Mouse (Mus musculus) MEL-GATA-1-ER (cell line): ENCODE results near the gene Grxcr1.

ENCODE experiments used
- DNase-seq: peaks from one replicate; pipeline ENCODE4 v3.0.0-alpha.2; 2012; ENCODE audit warnings: low read depth; ENCODE audit errors: extremely low read depth

The Grxcr1 gene

DNA sequence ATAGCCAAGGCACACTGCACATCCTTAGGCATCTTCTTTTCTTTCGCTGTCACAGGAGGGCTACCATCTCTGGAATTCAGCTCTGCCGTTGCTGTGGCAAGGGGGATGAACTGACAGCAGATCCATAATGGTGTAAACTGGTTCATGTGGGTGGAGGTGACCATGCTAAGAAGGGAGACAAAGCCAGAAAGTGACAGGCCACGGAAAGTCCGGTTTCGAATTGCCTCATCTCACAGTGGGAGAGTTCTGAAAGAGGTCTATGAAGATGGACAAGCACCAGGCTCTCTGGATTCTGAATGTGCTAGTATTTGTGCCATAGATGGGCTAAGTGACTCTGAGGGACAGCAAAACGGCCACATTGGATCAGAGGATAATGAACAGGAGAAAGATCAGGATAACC lies at the start of gene Grxcr1:
Gene Grxcr1, plus strand, starts transcription at position 92 of the 400 bp plus-strand sequence.
- DNase-seq, result no peak

DNA sequence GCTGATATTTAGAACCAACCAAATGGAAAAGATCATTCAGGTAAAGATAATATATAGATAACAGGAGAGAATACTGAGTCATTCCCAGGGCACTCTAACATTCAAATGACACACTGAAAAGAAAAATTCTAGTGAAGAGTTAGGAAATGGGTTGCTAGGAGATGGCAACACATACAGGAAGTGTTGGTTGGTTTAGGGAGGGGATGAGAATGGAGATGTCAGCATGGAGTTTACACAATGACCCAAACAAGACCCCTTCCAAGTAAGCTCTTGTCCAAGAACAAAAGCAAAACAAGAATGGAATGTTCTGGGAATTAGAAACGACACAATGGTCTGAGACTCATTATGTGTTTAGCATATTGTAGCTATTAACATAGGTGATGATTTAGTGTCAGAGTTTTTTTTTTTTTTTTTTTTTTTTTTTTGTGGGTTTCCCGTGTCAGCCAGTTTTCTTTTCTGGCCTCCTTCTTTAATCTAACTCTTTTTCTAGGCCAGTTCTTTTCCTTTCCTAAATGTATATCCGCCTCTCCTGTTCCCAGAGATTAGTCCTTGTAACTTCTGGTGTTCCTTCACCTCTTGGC lies 49.6 kb upstream of the Grxcr1 start:
- DNase-seq, result no peak

DNA sequence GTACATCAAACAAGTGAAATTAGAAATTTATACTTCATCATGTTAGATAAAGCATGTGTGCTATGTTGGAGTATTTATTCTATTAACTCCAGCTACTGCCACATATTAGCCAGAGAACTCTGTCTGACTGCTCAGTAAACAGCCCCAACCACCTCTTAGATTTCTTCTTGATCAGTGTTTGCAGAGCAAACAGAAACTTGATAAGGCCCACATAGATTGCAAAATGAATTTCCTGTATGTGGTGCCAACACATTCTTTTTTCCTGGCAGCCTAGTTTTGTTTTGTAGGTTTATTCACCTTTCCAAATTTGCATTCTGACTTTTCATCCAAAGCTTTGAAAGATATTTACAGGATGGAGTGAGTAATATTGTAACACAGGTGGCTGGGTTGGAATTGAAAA lies 41.2 kb upstream of the Grxcr1 start:
- no peak for DNase-seq

DNA sequence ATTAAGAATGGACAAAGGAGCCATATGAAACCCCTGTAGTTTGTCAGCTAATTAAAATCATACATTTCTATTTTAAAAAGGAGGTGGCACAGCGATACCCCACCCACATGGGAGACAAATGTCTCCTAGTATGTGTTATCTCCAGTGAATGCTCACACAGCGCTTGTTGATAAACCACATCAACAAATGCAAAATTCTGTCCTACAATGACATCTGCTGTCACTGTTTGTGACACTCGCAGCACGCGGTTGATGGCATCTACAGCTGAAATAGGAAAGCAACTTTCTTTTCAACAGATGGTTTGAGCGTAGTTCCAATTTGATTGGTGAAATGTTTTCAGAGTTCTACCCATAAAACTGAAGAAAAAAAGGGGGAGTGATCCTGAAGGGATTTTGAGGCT lies 29.0 kb upstream of the Grxcr1 start:
- DNase-seq, result no peak

DNA sequence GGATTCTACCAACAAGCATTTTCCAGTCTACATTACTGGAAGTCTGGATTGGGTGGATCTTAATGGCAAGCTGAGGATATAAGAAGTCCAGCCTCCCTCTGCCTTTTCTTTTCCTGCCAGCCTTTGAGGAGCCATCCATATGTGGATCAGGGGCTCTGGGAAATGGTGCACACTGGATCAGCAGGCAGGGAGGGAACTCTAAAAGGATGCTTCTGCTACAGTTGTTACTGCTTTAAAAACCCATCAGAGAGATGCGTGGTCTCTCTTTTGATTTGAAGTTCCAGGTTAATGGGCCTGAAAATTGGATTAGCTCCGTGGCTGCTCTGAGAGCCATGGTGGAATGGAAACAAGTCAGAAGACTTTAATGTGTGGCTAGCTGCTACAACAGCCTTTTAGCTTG lies 27.7 kb upstream of the Grxcr1 start:
- no peak for DNase-seq

DNA sequence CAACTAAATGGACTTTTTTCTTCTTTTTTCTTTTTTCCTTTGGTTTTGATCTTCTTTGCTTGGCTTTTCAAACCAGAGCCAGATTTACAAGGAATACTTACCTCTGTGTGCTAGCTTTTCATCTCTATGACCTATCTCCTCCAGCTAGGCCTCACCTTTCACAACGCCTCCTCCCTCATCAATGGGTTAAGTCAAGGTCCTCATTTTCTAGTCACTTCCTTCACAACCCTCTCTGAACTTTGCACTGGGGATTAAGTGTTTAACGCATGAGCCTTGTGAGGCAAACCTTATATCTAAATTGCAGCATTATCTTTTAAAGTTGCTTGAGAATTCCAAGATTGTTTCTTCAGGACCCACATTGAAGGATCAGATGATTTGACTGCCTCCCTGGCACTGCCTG lies 27.2 kb upstream of the Grxcr1 start:
- no peak for DNase-seq

DNA sequence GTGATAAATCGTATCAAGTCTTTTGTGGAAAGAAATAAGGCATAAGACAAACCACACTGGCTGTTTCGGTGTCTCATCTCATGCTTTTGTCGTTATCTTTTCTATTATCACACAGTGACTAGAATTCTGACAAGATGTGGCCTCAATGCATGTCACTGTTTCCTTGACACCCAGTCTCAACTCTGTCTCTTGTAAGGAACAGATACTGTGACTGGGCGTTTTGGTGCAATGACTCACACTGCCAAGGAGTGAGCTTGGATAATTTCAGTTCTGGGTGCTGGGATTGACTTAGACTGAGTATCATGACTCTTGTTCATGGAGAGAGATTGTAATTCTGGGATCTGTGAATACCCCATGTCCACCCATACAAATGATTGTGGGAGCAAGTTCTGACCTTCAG lies 24.6 kb upstream of the Grxcr1 start:
- DNase-seq, result no peak

DNA sequence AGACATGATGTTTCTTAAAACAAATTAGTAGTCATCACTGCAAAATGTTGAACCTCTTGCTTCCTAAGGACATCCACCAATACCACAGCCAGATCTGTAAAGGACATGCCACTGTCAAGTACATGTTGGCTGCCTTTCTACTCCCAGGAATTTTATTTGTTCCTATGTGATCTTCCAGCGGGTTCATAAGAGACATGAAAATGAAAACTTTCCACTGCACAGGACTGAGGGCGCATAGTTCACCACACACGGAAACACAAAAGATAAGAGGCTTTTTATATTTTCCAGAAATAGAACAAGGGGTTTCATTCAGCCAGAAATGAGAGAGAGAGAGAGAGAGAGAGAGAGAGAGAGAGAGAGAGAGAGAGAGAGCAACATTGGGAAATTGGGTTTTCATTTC lies 20.1 kb upstream of the Grxcr1 start:
- no peak for DNase-seq

DNA sequence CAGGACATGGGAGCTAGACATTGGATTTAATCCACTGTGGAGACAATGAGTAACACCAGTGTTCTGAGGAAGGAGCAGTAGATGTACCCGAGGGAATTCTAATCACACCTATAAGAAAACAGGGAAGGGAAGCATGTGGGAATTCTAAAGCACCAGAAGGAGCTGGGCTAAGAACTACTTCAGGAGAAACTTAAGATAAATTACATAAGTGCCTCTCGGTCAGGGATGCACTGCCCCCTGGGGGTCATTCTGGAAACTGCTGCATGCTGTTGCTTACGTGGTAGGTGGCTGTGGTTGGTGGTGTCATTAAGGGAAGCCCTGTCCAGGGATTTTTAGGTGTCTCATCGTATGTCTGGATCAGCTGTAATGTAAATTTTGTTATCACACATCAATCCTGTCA lies 19.0 kb upstream of the Grxcr1 start:
- DNase-seq, result peak; percentile 44

DNA sequence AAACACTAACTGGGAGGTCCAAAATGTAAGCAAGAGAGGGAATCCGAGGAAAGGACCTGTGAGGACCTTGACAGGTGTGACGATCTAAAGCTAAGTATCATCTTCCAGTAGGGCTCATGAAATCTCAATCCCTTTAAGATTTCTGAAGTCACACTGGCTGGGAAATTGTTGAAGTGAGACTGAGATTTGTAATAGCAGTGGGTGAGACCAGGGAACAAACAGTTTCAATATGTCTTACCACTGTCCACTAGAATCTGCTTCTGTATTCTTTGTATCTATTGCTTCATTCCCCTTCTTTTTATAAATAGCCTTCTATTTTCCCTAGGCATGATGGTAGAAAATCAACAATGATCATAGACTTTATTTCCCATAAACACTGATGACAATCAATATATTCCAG lies 10.8 kb upstream of the Grxcr1 start:
- no peak for DNase-seq

DNA sequence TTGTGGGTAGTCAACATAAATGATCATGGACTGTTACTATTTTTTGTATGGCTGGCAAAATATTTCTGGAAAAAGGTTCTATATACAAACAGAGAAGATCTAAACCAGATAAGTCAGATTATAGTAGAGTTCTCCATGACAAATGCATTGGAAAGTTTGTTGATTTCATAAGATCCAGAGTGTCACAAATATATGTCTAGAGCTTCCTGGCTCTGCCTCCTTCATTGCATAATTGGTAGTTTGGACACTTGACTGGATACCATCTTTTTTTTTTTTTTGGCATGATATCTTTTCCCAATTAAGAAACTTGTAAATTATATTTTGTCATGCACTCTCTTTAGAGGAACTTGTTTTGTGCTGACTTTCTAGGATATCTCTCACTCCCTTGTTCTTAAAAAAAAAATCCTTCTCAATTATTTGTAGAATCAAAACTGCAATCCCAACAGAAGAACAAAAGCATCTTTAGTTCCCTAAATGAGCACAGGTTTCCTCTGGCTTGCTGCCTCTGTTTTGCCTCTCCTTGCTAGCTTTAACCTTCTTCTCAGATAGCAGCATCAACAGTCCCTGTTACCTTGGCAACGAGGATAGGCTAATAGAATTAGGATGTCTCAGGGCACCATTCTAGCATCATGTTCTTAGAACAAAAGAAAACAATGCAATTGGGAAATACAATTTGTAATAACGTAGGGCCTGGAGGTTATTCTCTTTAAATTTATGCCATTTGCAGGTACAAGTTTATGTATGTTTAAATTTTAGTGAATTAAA lies 4.8 kb upstream of the Grxcr1 start:
- no peak for DNase-seq

DNA sequence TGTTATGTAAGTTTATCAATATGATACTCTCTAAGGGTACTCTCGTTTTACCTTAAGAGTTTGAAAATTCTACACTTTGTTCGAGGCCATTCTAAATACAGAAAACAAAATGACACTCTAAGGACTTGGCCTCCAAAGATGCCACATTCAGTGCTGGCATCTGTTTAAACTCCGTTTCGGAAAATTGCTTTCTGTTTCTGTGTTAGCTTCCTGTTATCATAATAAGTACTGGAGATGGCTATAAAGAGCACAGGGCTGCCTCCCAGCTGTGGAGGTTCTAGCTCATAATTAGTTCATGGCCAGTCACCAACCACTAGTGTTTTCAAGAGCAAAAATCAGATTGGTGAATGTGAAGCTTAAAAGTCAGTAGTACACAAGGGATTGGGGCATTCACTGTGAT lies 4.2 kb upstream of the Grxcr1 start:
- DNase-seq, result no peak

DNA sequence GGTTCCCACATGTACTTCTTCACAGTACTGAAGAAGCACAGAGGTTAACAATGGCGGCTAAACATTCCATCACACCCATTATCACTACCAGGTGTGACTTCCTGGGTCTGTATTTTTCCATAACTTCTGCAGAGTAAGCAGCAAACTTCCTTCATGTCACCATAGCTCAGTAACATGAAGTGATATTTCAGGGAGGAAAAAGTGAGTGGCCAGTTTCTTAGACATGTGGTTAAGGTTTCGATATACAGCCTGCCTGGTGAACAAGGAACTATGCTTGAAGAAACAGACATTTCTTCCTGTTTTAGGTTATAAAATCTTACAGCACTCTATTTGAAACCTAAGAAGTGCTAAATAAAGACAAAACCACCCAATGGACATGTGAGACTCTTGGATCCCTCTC lies 1.7 kb downstream of the Grxcr1 start:
- no peak for DNase-seq

DNA sequence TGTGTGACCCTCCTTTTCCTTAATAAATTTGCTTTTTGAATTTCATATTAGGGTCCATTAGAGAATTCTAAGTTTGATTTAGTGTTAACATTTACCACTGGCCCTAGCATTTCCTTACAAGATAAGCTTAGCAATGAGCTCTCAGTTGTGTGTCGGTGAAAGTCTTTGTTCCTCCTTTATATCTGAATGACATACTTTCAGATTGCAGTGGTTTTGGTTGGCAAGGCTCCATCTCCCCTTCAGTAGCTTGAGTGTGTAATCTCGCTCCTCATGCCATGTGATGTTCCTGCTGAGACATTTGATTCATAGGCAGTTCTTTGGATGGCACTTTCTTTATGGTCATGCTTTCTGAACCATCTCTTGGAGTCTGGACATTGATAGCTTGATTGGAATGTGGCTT lies 7.4 kb downstream of the Grxcr1 start:
- DNase-seq, result peak; percentile 69

DNA sequence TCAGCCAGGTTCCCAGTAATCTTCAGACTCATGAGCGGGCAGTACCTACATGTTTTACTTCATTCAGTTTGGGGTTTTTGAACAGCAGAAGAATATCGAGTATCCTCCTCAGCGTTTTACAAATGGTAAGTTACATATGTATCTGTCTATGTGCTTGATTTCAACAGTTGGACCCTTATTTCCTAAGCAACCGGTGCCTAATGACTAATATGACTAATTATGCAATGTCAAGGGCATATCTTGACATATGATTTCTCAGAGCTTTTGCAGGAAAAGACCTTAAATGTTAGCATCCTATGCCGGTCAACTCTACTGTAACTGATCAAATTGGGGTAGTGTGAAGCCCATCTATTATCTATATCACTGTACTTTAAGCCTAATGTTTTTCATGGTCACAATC lies 11.7 kb downstream of the Grxcr1 start:
- DNase-seq, result no peak

DNA sequence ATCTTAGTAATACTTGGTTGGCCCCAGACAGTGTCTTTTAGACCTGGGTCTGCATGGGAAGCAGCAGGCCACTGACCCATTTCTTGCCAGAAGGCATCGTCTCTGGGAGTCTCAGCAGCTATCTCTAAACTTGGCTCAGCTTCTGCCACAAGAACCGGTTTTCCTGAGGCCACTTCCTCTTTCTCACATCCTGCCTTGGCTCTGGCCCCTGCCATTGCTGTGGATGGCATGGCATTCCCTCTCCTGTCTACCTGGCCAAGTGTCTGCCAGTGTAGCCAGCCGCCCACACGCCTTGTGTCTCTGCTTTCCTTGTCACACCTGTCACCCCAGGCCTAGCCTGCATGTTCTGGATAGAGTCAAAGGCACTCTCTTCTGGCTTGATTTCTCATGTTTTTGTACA lies 17.1 kb downstream of the Grxcr1 start:
- DNase-seq, result peak; percentile 56

DNA sequence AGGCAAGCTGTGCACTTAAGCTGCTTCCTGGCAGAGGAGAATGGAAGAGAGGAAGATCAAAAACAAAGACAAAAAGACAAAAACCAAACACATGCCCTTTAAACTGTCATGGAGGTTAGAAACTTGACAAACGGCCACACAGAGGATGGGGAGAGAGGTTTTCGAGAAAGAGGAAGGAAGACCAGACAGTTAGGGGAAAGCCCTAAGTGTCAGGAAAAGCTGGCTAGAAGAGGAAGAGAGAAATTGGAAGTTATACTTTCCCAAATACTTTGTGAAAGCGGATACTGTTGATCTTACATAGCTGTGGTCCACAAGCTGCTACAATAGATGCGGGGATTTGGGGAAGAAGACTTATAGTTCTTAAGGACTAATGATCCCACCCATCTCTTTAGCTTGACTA lies 17.9 kb downstream of the Grxcr1 start:
- no peak for DNase-seq

DNA sequence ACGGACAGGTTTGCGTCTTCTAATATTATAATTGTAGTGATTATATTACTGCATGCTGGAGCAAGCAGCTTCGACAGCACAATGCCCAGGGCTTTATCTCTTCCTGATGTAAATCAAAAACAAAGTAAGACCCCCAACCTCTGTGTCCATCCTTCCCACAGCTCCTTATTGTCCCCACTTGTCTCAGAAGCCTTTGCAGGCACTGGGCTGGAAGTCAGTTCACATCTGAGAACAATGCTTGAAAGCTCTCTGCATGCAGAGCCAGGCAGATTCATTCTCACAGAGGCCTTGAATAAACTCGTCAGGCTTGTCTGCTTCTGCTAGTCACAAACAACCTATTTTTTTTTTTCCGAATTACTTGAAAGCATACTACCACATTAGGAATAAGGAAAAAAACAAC lies 19.5 kb downstream of the Grxcr1 start:
- no peak for DNase-seq

DNA sequence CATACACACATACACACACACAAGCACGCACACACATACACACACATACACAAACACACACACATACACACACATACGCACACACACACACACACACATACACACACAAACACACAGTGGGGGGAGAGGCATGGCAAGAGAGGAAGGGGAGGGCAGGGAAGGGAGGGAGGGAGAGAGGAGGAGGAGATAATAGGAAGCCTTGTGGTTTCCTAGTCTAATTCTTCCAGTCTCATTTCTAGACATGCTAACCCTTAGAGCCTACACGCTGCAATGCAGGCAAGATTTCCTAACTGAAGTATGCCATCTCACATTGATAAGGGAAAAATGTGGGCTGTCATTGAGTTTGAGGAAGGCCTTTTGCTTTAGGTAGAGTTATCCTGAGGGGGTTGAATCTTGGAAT lies 25.9 kb downstream of the Grxcr1 start:
- no peak for DNase-seq

DNA sequence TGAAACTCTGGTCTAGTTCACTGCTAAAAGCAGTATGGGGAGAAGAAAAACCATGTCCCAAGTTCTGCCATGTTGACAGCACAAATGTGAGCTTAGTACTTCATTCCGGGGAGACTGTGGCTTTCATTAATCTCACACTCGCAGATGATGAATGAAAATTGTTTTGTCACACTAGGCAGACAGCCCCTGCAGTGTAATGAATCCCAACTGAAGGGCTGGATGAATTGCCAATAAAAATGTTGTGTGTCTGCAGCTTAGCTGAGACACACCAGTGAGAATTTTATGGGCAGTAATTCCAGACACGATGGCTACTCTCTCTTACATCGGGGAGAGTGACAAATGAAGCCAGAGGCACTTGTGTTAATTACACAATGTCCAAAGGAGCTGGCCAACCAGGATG lies 37.1 kb downstream of the Grxcr1 start:
- no peak for DNase-seq

DNA sequence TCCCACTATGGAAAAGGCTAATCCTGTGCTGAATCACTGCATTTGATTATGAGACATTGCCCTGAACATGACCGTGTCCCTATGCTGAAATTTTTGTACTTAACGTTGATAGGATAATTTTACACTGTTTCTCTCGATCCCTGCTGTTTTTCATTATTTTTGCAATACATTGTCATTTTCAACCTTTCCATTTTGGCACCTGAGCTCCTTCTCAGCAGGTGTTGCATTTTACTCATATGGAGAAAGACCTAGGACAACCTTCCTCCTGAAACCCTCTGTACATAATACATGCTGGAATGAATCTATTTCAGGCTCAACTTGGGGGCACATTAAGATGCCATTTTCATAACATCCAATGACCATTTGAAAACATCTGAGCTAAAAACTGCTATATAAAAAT lies 38.7 kb downstream of the Grxcr1 start:
- no peak for DNase-seq

DNA sequence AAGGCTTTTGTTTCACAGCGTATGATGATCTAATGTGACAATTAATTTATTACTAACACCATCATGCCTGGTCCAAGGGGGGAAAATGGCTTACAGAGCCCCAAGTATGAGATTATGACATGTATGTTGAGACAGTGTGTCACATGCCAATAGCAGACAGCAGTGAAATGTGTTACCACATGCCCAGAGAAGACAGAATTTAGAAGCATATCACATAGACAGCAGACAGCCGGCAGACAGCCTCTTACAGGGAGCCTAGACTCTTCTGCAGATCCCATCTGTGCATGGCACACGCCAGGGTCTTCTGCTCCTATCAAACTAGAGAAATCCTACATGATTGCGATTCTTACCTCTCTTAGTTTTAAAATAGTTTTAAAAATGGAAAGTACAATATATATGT lies 40.2 kb downstream of the Grxcr1 start:
- DNase-seq, result no peak

DNA sequence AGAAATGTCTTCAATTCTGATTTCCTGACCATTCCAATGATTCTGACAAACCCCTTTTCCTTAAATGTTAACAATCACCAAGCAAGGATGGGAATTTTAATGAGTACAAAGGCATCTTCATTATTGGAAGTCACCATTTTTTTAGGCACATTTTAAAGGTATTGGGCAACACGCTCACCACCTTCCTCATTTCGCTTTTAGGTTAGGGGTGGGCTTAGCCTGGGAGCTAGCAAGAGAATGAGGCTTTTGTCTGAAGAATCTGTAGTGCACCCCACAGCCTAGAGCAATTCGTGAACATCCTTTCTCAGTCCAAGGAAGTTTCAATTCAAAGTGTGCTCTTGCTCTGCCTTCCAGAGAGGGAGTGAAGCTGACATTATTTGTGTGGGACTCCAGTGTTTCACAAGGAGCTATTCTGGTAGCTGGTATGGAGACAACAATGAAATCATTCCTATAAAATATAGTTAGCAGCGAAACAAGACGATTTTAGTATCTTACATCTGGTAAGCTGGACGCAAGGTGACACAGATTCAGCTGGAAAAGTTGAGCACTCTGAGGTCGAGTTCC lies 55.0 kb downstream of the Grxcr1 start:
- no peak for DNase-seq
